Mouse (Mus musculus) lung, postnatal 0 days (tissue): ENCODE data around the gene Upk1a.

Experiments used
- CTCF ChIP-seq: IDR thresholded peaks from 2 replicates; pipeline ENCODE4 v1.5.1; 2016; ENCODE audit warnings: antibody characterized with exemption, mild to moderate bottlenecking
- EP300 ChIP-seq: IDR thresholded peaks from 2 replicates; pipeline ENCODE4 v1.6.1; 2016; ENCODE audit warnings: antibody characterized with exemption, mild to moderate bottlenecking, control low read depth

GRCm38 (mm10) chr7:30584339-30584738 is 28.3 kb downstream of the Upk1a start:
- TF ChIP-seq CTCF (no peak), EP300 (no peak)
